Mouse (Mus musculus) granulocyte monocyte progenitor cell, adult 5-6 weeks (primary cell): ENCODE data around the gene Ndufaf3. TPM values are rescaled to one million over a fixed set of nuclear protein-coding genes. Genes with fewer than 3 reads are reported as not detected.
A peak's percentile ranks its signal among the peaks of the same experiment; 100 is the strongest.

Experiments
- ATAC-seq: replicated peaks from 2 replicates; pipeline ENCODE4 v1.8.0; 2016; ENCODE audit warnings: mild to moderate bottlenecking, moderate TSS enrichment, inconsistent platforms; ENCODE audit not compliant: poor library complexity, severe bottlenecking
- total RNA-seq, 2 experiments: library from RNA; stranded (forward) in 1 of 2; stranded (reverse) in 1 of 2; fragments of 200-712, 200-1000 nt in 1 of 2; fragments of >200 nt in 1 of 2; fragmentation: Nextera tagmentation in 1 of 2; gene quantifications; 2 replicates each; pipeline ENCODE4 v1.2.3; 2014 to 2017

The Ndufaf3 gene
- total RNA-seq, 2 experiments from 2014 or later, result 17.3 to 44.0 TPM

DNA sequence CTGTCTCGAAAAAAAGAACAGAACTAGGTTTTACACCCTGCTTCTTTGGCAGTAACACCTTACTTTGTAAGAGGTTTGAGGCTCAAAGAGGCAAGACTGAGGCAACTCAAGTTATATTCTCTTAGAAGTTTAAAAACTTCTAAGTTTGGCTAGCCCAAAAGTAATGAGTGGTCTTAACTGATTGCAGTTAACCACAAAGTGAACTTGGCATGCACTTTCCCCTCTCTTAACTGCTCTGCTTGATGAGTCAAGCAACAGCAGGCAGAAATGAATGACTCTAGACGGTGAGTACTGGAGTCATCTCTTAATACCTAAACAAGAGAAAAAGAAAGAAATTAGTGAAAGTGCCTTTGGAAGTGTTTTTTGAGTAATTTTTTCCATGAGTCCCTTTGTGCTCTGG lies 45.6 kb downstream of the Ndufaf3 start:
- no peak for ATAC-seq

DNA sequence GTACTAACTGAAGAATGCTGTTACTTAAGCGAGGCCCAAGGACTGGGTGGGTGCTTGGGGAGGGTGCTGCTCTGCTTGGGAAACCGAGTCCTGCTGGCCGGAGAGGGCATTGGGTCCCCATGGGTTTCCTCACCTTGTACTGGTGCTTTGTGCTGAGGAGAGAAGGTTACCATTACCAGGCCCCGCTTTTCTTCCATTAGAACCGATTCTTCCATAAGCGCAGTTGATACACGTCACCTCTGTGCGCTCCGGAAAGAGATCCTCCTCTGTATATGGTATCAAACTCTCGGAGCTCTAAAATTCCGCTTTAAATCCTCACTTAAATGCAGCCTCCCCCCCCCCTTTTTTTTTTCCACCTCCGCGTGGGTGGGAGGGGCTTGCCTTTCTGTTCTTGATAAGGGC lies 49.3 kb downstream of the Ndufaf3 start:
- peak; percentile 31 for ATAC-seq

- peak; percentile 45 for ATAC-seq
These were observed 49.8 kb downstream of the Ndufaf3 start for GRCm38 (mm10) chr9:108517253-108517930.

DNA sequence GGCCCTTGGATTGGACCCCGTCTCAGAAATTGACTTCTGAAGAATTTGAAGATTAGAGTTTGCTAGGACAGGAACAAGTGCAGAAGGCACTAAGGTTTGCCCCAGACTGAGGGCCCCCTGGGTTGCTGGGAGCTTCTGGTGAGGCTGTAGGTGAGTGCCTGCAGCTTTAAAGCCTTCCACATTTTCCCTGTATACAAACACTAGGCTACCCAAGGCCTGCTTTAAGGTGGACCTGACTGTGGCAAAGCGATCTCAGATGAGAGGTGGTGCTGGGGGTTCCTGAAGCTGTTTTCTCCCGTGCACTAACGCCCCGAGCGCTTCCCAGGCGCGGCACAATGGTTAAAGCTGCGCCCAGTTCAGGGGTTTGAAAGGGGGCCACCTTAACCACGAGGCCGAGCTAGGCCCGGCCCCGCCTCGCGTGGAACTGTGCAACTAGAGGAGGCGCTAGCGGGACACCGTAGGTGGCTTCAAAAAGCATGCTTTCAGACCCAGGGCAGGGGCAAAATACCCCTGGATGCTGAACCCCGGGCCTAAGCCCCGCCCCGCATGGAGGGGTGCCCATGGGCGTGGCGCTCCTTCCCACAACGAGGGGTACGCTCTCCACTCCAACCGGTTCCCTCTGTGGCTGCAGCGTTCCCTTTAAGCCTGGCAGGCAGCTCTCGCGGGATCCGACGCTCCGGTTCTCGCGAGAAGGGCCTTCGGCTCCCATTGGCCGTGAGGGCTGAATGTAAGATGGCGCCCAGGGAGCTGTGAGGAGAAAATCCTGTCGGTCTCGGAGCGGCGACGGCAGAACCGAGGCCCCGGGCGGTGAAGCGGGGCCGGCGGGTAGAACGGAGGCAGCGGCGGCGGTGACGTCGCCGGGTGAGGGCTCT lies 50.6 kb downstream of the Ndufaf3 start, which contains the start of gene Qrich1:
Qrich1 (plus strand) TSS at position 427 of the 872 bp plus-strand sequence.
- peak; percentile 91 for ATAC-seq

Other genes with a start within 250 kb of the Ndufaf3 start
- 2,602 and 2,684 TPM in 2 replicates for gene Gpx1, start 228.5 kb downstream of the Ndufaf3 start, total RNA-seq (2014; fragmentation: Nextera tagmentation)
- gene Gpx1, start 228.5 kb downstream of the Ndufaf3 start, total RNA-seq (2017), result 1,938 and 2,180 TPM in 2 replicates
- 78.5 and 89.4 TPM in 2 replicates for gene Usp4, start 219.6 kb downstream of the Ndufaf3 start, total RNA-seq (2014; fragmentation: Nextera tagmentation)
- gene Usp4, start 219.6 kb downstream of the Ndufaf3 start, total RNA-seq (2017), result 62.7 and 75.5 TPM in 2 replicates
- 1.6 TPM in 1 of 2 replicates, not detected in the other for gene 1700102P08Rik, start 174.6 kb downstream of the Ndufaf3 start, total RNA-seq (2014; fragmentation: Nextera tagmentation)
- gene 1700102P08Rik, start 174.6 kb downstream of the Ndufaf3 start, total RNA-seq (2017), result 0.43 TPM in 1 of 2 replicates, not detected in the other
- gene Ccdc36, start 138.9 kb downstream of the Ndufaf3 start, total RNA-seq (2014; fragmentation: Nextera tagmentation), result not detected in 2 replicates
- 0.72 and 0.90 TPM in 2 replicates for gene Ccdc36, start 138.9 kb downstream of the Ndufaf3 start, total RNA-seq (2017)
- gene BC048562, start 131.0 kb downstream of the Ndufaf3 start, total RNA-seq (2014; fragmentation: Nextera tagmentation), result not detected in 2 replicates
- gene BC048562, start 131.0 kb downstream of the Ndufaf3 start, total RNA-seq (2017), result not detected in 2 replicates
- gene Ccdc71, start 106.9 kb downstream of the Ndufaf3 start, total RNA-seq (2014; fragmentation: Nextera tagmentation), result 22.2 and 23.5 TPM in 2 replicates
- 13.2 and 17.9 TPM in 2 replicates for gene Ccdc71, start 106.9 kb downstream of the Ndufaf3 start, total RNA-seq (2017)
- 0.56 TPM in 1 of 2 replicates, not detected in the other for gene Klhdc8b, start 105.9 kb downstream of the Ndufaf3 start, total RNA-seq (2014; fragmentation: Nextera tagmentation)
- 1.2 and 5.5 TPM in 2 replicates for gene Klhdc8b, start 105.9 kb downstream of the Ndufaf3 start, total RNA-seq (2017)
- gene Lamb2, start 87.7 kb downstream of the Ndufaf3 start, total RNA-seq (2014; fragmentation: Nextera tagmentation), result 0.38 TPM in 1 of 2 replicates, not detected in the other
- gene Lamb2, start 87.7 kb downstream of the Ndufaf3 start, total RNA-seq (2017), result 0.05 and 0.09 TPM in 2 replicates
- gene Usp19, start 76.8 kb downstream of the Ndufaf3 start, total RNA-seq (2014; fragmentation: Nextera tagmentation), result 80.9 and 90.2 TPM in 2 replicates
- gene Usp19, start 76.8 kb downstream of the Ndufaf3 start, total RNA-seq (2017), result 32.3 and 34.9 TPM in 2 replicates
- 252 and 261 TPM in 2 replicates for gene Qars, start 59.7 kb downstream of the Ndufaf3 start, total RNA-seq (2014; fragmentation: Nextera tagmentation)
- 144 and 181 TPM in 2 replicates for gene Qars, start 59.7 kb downstream of the Ndufaf3 start, total RNA-seq (2017)
- 131 and 140 TPM in 2 replicates for gene Qrich1, start 50.6 kb downstream of the Ndufaf3 start, total RNA-seq (2014; fragmentation: Nextera tagmentation)
- 119 and 145 TPM in 2 replicates for gene Qrich1, start 50.6 kb downstream of the Ndufaf3 start, total RNA-seq (2017)
- gene Impdh2, start 7.1 kb downstream of the Ndufaf3 start, total RNA-seq (2014; fragmentation: Nextera tagmentation), result 294 and 388 TPM in 2 replicates
- gene Impdh2, start 7.1 kb downstream of the Ndufaf3 start, total RNA-seq (2017), result 284 and 334 TPM in 2 replicates
- 91.3 and 111 TPM in 2 replicates for gene Dalrd3, start 2.5 kb upstream of the Ndufaf3 start, total RNA-seq (2014; fragmentation: Nextera tagmentation)
- gene Dalrd3, start 2.5 kb upstream of the Ndufaf3 start, total RNA-seq (2017), result 38.1 and 45.2 TPM in 2 replicates
- gene Wdr6, start 11.3 kb upstream of the Ndufaf3 start, total RNA-seq (2014; fragmentation: Nextera tagmentation), result 18.1 and 19.3 TPM in 2 replicates
- gene Wdr6, start 11.3 kb upstream of the Ndufaf3 start, total RNA-seq (2017), result 14.7 and 18.0 TPM in 2 replicates
- gene P4htm, start 30.2 kb upstream of the Ndufaf3 start, total RNA-seq (2014; fragmentation: Nextera tagmentation), result 2.0 and 2.3 TPM in 2 replicates
- 0.43 TPM in 1 of 2 replicates, not detected in the other for gene P4htm, start 30.2 kb upstream of the Ndufaf3 start, total RNA-seq (2017)
- 32.9 and 36.9 TPM in 2 replicates for gene Arih2, start 82.0 kb upstream of the Ndufaf3 start, total RNA-seq (2014; fragmentation: Nextera tagmentation)
- 32.2 and 33.4 TPM in 2 replicates for gene Arih2, start 82.0 kb upstream of the Ndufaf3 start, total RNA-seq (2017)
- 20.2 and 28.6 TPM in 2 replicates for gene Slc25a20, start 94.7 kb upstream of the Ndufaf3 start, total RNA-seq (2014; fragmentation: Nextera tagmentation)
- 28.7 and 30.3 TPM in 2 replicates for gene Slc25a20, start 94.7 kb upstream of the Ndufaf3 start, total RNA-seq (2017)
- gene Prkar2a, start 121.9 kb upstream of the Ndufaf3 start, total RNA-seq (2014; fragmentation: Nextera tagmentation), result 22.8 and 22.9 TPM in 2 replicates
- gene Prkar2a, start 121.9 kb upstream of the Ndufaf3 start, total RNA-seq (2017), result 28.6 and 37.8 TPM in 2 replicates
- gene Ip6k2, start 216.4 kb upstream of the Ndufaf3 start, total RNA-seq (2014; fragmentation: Nextera tagmentation), result 24.3 and 25.5 TPM in 2 replicates
- 34.4 and 35.8 TPM in 2 replicates for gene Ip6k2, start 216.4 kb upstream of the Ndufaf3 start, total RNA-seq (2017)
- gene Nckipsd, start 240.9 kb upstream of the Ndufaf3 start, total RNA-seq (2014; fragmentation: Nextera tagmentation), result 12.2 and 12.8 TPM in 2 replicates
- gene Nckipsd, start 240.9 kb upstream of the Ndufaf3 start, total RNA-seq (2017), result 4.9 and 9.1 TPM in 2 replicates